Mouse (Mus musculus): ENCODE measurements around the gene Npat. TPM values are rescaled to one million over a fixed set of nuclear protein-coding genes. Genes with fewer than 3 reads are reported as not detected.
A peak's percentile ranks its signal among the peaks of the same experiment; 100 is the strongest.

The Npat gene
- polyA plus RNA-seq (2015; fragmentation: Nextera tagmentation; extraction: Ambion mirVana), result 16.9 and 17.2 TPM in 2 replicates

DNA sequence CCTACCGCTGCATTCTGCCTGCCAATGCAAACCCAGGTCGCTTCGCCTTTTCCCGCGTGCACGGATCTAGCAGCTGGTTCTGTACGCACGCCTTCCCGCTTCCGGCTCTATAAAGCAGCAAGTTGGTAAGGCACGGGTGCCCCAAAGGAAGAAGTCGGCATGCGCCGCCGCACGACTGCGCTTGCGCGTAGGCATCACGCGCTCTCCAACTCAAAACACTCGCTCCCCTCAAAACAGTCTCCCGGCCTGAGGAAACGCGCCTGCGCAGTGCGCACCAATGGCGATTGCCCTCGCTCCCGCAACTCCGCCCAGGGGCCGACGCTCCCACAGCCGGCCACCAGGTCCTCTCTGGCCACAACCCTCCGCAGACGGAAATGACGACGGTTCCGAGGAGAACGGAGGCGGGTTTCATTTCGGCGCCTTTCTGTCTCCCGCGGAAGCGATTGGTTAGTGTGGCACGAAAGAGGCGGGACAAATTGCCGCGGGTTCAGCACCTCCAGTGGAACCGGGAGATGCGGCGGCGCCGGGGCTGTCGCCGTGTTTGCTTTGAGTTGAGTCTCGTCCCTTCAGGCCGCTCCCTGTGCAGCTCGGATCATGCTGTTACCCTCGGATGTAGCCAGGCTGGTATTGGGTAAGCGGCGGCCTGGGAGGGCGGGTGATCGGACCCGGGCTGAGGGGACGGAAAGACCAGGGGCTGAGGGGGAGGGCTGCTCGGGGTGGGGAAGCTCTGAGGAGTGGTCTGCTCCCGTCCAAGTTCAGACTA, at the start of gene Npat, which contains the start of gene Atm:
Gene Npat, plus strand, starts transcription at position 490 of the 763 bp plus-strand sequence.
Gene Atm, minus strand, starts transcription at position 183 of the 763 bp plus-strand sequence.
- ATAC-seq (ENCODE audit: insufficient read depth, low FRiP score), result peak; percentile 99
- H3K36me3 ChIP-seq (ENCODE audit: control insufficient read depth, insufficient read depth, low read length), result no peaks in the 10 kb centered on the region
- under 1% methylated on average over 69 of the region's 69 CpGs for WGBS
- no peaks in the 10 kb centered on the region for H3K27me3 ChIP-seq (ENCODE audit: control insufficient read depth, insufficient read depth, low read length)
- H3K27ac ChIP-seq (ENCODE audit: low read length), result peak within 1 kb of the TSS; percentile 93
- H3K4me1 ChIP-seq (ENCODE audit: control insufficient read depth, insufficient read depth, low read length), result peaks cover 14% of the 10 kb centered on the region
- H3K4me3 ChIP-seq (replicated peaks; ENCODE audit: low read length), result peak within 1 kb of the TSS; percentile 91
- H3K9ac ChIP-seq (ENCODE audit: low read length), result peak within 1 kb of the TSS; percentile 91
- peak within 1 kb of the TSS; percentile 88 for H3K4me2 ChIP-seq (ENCODE audit: low read depth, low read length)
- H3K9me3 ChIP-seq (replicated peaks; ENCODE audit: control insufficient read depth, low read length), result no peaks in the 10 kb centered on the region

DNA sequence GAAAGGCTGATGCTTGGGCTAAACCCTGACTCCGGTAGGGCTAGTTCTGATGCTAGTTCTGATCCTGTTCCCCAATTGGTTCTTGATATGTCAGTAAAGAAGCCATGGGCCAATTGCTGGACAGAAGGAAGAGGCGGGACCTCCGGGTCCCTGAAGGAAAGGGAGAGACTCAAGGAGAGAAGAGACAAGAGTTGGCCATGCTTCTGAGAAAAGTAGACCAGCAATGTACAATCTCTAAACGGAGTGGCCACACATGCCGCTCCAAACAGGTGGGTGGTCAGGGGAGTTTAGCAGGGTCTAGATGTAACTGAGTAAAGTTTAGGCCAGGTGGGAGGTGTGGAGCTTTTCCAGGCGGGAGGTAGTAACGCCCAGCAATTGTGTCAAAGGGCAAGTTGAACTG, 28.8 kb upstream of the Npat start:
- H3K4me3 ChIP-seq (replicated peaks; ENCODE audit: low read length), result no peak overlapping the region
- H3K27ac ChIP-seq (ENCODE audit: low read length), result no peak overlapping the region
- WGBS, result 85% methylated on average over 7 of the region's 7 CpGs
- ATAC-seq (ENCODE audit: insufficient read depth, low FRiP score), result no peak
- no peaks in the 10 kb centered on the region for H3K36me3 ChIP-seq (ENCODE audit: control insufficient read depth, insufficient read depth, low read length)
- H3K9me3 ChIP-seq (replicated peaks; ENCODE audit: control insufficient read depth, low read length), result no peaks in the 10 kb centered on the region
- H3K27me3 ChIP-seq (ENCODE audit: control insufficient read depth, insufficient read depth, low read length), result no peaks in the 10 kb centered on the region
- H3K4me1 ChIP-seq (ENCODE audit: control insufficient read depth, insufficient read depth, low read length), result no peaks in the 10 kb centered on the region
- H3K4me2 ChIP-seq (ENCODE audit: low read depth, low read length), result no peak overlapping the region
- H3K9ac ChIP-seq (ENCODE audit: low read length), result no peak overlapping the region

DNA sequence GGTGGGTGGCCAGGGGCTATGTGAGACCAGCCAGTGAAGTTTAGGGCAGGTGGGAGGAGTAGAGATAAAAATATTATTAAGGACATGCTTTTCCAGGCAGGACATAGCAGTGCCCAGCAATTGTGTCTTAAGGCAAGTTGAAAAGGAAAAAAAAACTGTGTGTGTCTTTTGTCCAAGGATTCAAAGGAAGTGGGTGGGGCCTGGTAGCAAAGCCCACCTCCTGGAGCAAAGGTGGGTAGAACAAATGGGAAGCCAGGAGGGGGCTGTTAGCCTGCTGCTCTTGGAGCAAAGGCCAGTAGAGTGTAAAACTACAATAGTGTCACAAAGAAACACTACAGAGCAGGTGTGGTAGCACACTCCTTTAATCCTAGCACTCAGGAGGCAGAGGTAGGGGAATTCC, 22.8 kb upstream of the Npat start:
- ATAC-seq (ENCODE audit: insufficient read depth, low FRiP score), result no peak
- no peaks in the 10 kb centered on the region for H3K9me3 ChIP-seq (replicated peaks; ENCODE audit: control insufficient read depth, low read length)
- no peak overlapping the region for H3K9ac ChIP-seq (ENCODE audit: low read length)
- no peaks in the 10 kb centered on the region for H3K27me3 ChIP-seq (ENCODE audit: control insufficient read depth, insufficient read depth, low read length)
- no peak overlapping the region for H3K27ac ChIP-seq (ENCODE audit: low read length)
- no peaks in the 10 kb centered on the region for H3K36me3 ChIP-seq (ENCODE audit: control insufficient read depth, insufficient read depth, low read length)
- no peaks in the 10 kb centered on the region for H3K4me1 ChIP-seq (ENCODE audit: control insufficient read depth, insufficient read depth, low read length)
- no peak overlapping the region for H3K4me2 ChIP-seq (ENCODE audit: low read depth, low read length)
- no peak overlapping the region for H3K4me3 ChIP-seq (replicated peaks; ENCODE audit: low read length)

DNA sequence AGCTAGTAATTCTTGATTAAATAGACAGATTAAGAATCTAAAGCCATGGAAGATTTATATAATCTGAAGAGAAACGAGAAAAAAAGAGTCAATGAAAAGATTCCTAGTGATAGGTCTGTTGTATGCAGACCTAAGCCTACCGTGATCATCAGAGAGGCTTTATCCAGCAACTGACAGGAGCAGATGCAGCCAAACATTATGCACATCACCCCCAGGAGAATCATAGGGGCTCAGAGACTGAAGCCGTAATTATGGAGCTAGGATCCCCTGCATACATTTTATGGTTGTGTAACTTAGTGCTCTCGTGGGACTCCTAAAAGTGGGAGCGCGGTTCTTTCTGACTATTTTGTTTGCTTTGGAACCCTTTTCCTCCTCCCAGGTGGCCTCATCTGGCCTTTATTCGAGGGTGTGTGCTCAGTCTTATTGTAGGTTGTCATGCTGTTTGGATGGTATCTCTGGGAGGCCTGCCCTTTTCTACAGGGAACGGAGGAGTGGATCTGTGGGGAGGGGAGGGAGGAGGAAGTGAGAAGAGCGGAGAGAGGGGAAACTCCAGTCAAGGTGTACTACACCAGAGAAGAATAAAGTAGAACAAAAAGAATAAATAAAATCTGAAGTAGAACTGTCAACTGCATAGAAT, 19.4 kb upstream of the Npat start:
- Histone ChIP-seq H3K4me2 (ENCODE audit: low read depth, low read length) (no peak overlapping the region), H3K36me3 (ENCODE audit: control insufficient read depth, insufficient read depth, low read length) (no peaks in the 10 kb centered on the region), H3K4me1 (ENCODE audit: control insufficient read depth, insufficient read depth, low read length) (no peaks in the 10 kb centered on the region), H3K27me3 (ENCODE audit: control insufficient read depth, insufficient read depth, low read length) (no peaks in the 10 kb centered on the region), H3K9ac (ENCODE audit: low read length) (no peak overlapping the region), H3K9me3 (replicated peaks; ENCODE audit: control insufficient read depth, low read length) (no peaks in the 10 kb centered on the region), H3K27ac (ENCODE audit: low read length) (no peak overlapping the region), H3K4me3 (replicated peaks; ENCODE audit: low read length) (no peak overlapping the region)
- WGBS, result 62% methylated on average over 9 of the region's 9 CpGs
- no peak for ATAC-seq (ENCODE audit: insufficient read depth, low FRiP score)

DNA sequence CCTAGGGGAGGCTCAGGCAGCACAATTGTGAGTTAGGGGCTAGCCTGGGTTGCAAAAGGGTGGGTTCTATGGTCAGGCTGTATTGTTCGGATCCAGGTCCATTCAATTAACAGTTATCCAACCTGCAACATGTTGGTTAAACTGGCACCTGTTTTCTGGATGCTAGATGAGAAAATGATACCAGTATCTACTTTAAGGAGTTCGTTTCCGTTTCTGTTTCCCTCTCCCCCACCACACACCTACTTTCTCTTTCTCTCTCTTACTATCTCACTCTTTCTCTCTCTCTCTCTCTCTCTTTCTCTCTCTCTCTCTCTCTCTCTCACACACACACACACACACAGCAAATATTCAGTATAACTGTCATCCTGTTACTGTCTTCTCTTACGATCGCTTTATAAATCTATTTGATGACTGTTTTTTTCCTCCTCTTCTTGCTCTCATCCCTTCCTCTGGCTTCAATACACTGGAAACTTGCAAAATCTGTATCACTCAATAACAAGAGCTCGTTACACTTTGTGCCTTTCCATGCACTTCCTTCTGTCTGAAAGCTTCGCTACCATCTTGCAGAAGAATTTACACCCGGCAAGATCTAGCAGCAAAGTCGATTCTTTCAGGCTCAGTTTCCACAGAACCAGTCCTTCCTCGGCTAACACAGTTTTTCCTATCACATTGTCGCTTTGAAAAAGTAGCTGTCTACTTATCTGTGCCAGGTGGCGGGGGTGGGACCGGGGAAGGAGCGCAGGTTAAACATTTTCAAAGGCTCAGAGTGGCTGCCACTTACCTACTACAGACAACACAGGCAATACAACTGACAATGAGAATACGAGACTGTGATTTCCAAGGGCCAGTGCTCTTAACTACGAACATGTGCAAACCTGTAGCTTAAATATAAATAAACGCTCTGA, 1.2 kb upstream of the Npat start:
- Histone ChIP-seq H3K4me2 (ENCODE audit: low read depth, low read length) (peak overlapping the region; percentile 88), H3K9me3 (replicated peaks; ENCODE audit: control insufficient read depth, low read length) (no peaks in the 10 kb centered on the region), H3K36me3 (ENCODE audit: control insufficient read depth, insufficient read depth, low read length) (no peaks in the 10 kb centered on the region), H3K9ac (ENCODE audit: low read length) (peak overlapping the region; percentile 79), H3K4me3 (replicated peaks; ENCODE audit: low read length) (peak overlapping the region; percentile 91), H3K4me1 (ENCODE audit: control insufficient read depth, insufficient read depth, low read length) (peaks cover 14% of the 10 kb centered on the region), H3K27me3 (ENCODE audit: control insufficient read depth, insufficient read depth, low read length) (no peaks in the 10 kb centered on the region), H3K27ac (ENCODE audit: low read length) (peak overlapping the region; percentile 85)
- 12% methylated on average over 17 of the region's 17 CpGs for WGBS
- no peak for ATAC-seq (ENCODE audit: insufficient read depth, low FRiP score)

DNA sequence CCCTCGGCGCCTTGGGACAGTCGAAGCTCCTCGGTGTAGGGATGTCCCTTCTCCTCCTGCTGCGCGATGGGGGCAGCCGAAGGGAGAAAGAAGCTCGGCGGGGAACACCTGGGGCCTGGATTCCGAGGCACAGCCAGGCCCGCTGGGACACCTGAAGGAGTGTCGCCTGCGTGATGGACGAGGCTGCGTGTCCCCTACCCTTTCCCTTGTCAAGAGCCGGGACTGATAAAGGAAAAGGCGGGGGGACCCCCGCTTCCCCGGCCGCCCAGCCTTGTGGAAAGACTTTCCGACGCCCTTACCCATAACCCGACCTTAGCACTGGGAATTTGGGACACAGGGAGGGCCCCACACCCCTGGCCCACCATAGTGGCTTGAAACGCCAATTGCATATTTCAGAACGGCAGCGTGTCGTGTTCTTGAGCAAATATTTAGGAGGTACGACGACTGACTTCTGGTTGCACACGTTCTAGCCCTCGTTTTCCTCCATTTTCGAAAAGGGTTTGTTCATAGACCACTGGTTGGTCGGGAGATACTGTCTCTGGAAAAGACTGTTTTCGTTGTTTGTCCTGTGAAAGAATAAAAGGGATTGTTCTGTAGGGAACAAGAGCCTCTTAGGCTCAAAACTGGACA, 604 bp downstream of the Npat start:
- Histone ChIP-seq H3K27ac (ENCODE audit: low read length) (peak overlapping the region; percentile 93), H3K27me3 (ENCODE audit: control insufficient read depth, insufficient read depth, low read length) (no peaks in the 10 kb centered on the region), H3K4me1 (ENCODE audit: control insufficient read depth, insufficient read depth, low read length) (peaks cover 14% of the 10 kb centered on the region), H3K4me2 (ENCODE audit: low read depth, low read length) (peak overlapping the region; percentile 68), H3K4me3 (replicated peaks; ENCODE audit: low read length) (peak overlapping the region; percentile 91), H3K9ac (ENCODE audit: low read length) (peak overlapping the region; percentile 91), H3K9me3 (replicated peaks; ENCODE audit: control insufficient read depth, low read length) (no peaks in the 10 kb centered on the region), H3K36me3 (ENCODE audit: control insufficient read depth, insufficient read depth, low read length) (no peaks in the 10 kb centered on the region)
- WGBS, result under 1% methylated on average over 32 of the region's 34 CpGs
- no peak for ATAC-seq (ENCODE audit: insufficient read depth, low FRiP score)

DNA sequence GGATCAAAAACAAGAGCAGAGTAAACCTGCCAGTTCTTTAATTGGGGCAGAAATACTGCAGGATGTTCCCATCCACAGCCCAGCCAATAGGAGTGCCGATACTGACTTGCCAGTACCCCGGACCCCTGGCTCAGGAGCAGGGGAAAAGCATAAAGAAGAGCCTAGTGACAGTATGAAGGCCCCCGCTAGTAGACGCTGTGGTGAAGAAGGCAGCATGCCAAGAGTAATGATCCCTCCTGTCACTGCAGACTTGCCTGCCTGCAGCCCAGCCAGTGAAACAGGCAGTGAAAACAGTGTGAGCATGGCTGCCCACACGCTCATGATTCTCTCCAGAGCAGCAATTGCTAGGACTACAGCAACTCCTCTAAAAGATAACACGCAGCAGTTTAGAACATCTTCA, 33.8 kb downstream of the Npat start:
- peaks cover 16% of the 10 kb centered on the region; the same call in 1 of the 2 replicates for H3K36me3 ChIP-seq (ENCODE audit: control insufficient read depth, insufficient read depth, low read length)
- ATAC-seq (ENCODE audit: insufficient read depth, low FRiP score), result no peak
- no peaks in the 10 kb centered on the region for H3K4me1 ChIP-seq (ENCODE audit: control insufficient read depth, insufficient read depth, low read length)
- H3K27me3 ChIP-seq (ENCODE audit: control insufficient read depth, insufficient read depth, low read length), result no peaks in the 10 kb centered on the region
- 85% methylated on average over 6 of the region's 6 CpGs for whole genome bisulfite sequencing
- H3K27ac ChIP-seq (ENCODE audit: low read length), result no peak overlapping the region
- no peak overlapping the region for H3K4me2 ChIP-seq (ENCODE audit: low read depth, low read length)
- no peak overlapping the region for H3K9ac ChIP-seq (ENCODE audit: low read length)
- no peaks in the 10 kb centered on the region for H3K9me3 ChIP-seq (replicated peaks; ENCODE audit: control insufficient read depth, low read length)
- no peak overlapping the region for H3K4me3 ChIP-seq (replicated peaks; ENCODE audit: low read length)

DNA sequence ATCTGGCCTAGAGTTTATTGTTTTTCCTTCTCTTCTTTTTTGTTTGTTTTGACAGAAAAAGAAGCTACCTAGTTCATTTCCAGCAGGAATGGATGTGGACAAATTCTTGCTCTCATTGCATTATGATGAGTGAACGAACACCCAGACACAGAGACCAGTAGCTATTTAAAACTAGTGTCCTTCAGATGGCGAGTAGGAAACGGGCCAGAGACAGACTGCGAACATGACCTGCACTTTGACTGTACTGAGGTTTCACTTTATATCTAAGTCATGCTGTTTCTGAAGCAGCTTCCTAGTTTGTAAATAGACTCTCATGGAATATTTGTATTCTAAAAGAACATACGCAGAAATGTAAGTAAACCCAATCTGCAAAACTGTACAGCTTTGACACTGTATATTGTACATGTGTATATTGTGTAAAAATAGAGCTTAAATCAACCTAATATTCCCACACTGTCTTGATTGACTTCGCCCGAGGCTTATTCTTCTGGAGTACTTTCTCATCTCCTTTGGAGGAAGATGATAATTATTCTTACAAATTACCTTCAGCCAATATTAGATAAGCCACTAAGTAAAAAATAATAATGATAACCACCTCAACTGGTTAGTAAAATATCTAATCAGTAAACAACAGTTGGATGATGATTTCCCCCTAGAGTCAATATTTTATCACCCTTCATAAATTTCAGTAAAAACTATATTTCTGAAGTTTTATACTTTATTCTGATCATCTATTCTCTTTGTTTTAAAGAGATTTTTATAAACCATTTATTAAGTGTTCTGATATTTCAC, 35.9 kb downstream of the Npat start:
- H3K9ac ChIP-seq (ENCODE audit: low read length), result no peak overlapping the region
- no peaks in the 10 kb centered on the region for H3K27me3 ChIP-seq (ENCODE audit: control insufficient read depth, insufficient read depth, low read length)
- H3K4me3 ChIP-seq (replicated peaks; ENCODE audit: low read length), result no peak overlapping the region
- no peak overlapping the region for H3K27ac ChIP-seq (ENCODE audit: low read length)
- 90% methylated on average over 7 of the region's 7 CpGs for WGBS
- H3K9me3 ChIP-seq (replicated peaks; ENCODE audit: control insufficient read depth, low read length), result no peaks in the 10 kb centered on the region
- H3K4me2 ChIP-seq (ENCODE audit: low read depth, low read length), result no peak overlapping the region
- H3K4me1 ChIP-seq (ENCODE audit: control insufficient read depth, insufficient read depth, low read length), result no peaks in the 10 kb centered on the region
- peaks cover 10% of the 10 kb centered on the region; the same call in 1 of the 2 replicates for H3K36me3 ChIP-seq (ENCODE audit: control insufficient read depth, insufficient read depth, low read length)
- no peak for ATAC-seq (ENCODE audit: insufficient read depth, low FRiP score)
